Mouse (Mus musculus) heart, postnatal 25 days (tissue): Measurements from ENCODE around the gene Ppp6r2. TPM values are rescaled to one million over a fixed set of nuclear protein-coding genes. Genes with fewer than 3 reads are reported as not detected.
A peak's percentile ranks its signal among the peaks of the same experiment; 100 is the strongest.

Source experiments
- DNase-seq: peaks from one replicate; pipeline ENCODE4 v3.0.0; 2022; ENCODE audit warnings: low spot score
- intact Hi-C: fragments of 180-260 bp; cut with DNase I; formaldehyde crosslinking; loops from one replicate; pipeline ENCODE4 v1.15.1; 2025
- total RNA-seq, 2 experiments: library from RNA; stranded (reverse); gene quantifications; 2 replicates each; pipeline ENCODE4 v1.2.3; 2021

The Ppp6r2 gene
- total RNA-seq, 2 experiments from 2014 or later, result 63.4 to 65.0 TPM

- peak; percentile 27 for DNase-seq
- intact Hi-C loops, result no loop called here
Observed at GRCm38 (mm10) chr15:89296465-89296864, 85.1 kb downstream of the Ppp6r2 start.

GRCm38 (mm10) chr15:89297695-89298094 is 86.3 kb downstream of the Ppp6r2 start:
- DNase-seq, result no peak
- intact Hi-C loops, result no loop called here

- no peak for DNase-seq
- intact Hi-C loops, result no loop called here
Observed at GRCm38 (mm10) chr15:89300180-89300579, 88.8 kb downstream of the Ppp6r2 start.

GRCm38 (mm10) chr15:89300600-89300999 is 89.2 kb downstream of the Ppp6r2 start:
- DNase-seq, result no peak
- intact Hi-C loops, result no loop called here

- no peak for DNase-seq
- intact Hi-C loops, result no loop called here
Observed at GRCm38 (mm10) chr15:89305966-89306365, 94.6 kb downstream of the Ppp6r2 start.

GRCm38 (mm10) chr15:89307461-89307860 is 96.1 kb downstream of the Ppp6r2 start:
- intact Hi-C loops, result no loop called here
- no peak for DNase-seq

- intact Hi-C loops, result no loop called here
- DNase-seq, result no peak
Observed at GRCm38 (mm10) chr15:89308406-89309139, 97.2 kb downstream of the Ppp6r2 start.

GRCm38 (mm10) chr15:89309962-89310498 is 98.7 kb downstream of the Ppp6r2 start:
- DNase-seq, result no peak
- intact Hi-C loops, result no loop called here

- intact Hi-C loops, result no loop called here
- DNase-seq, result no peak
Observed at GRCm38 (mm10) chr15:89313359-89313758, 102.0 kb downstream of the Ppp6r2 start.

- intact Hi-C loops, result loop anchor here (2.0 kb wide), 1 partner anchor 41 kb away; the partner anchor contains the start of genes Lmf2 and Ncaph2
- no peak for DNase-seq
Observed at GRCm38 (mm10) chr15:89314107-89314506, 102.8 kb downstream of the Ppp6r2 start.

GRCm38 (mm10) chr15:89314511-89315189 is 103.3 kb downstream of the Ppp6r2 start:
- intact Hi-C loops, result loop anchor here (2.0 kb wide), 1 partner anchor 40 kb away; the partner anchor contains the start of genes Lmf2 and Ncaph2
- DNase-seq, result no peak

GRCm38 (mm10) chr15:89315190-89315731 is 103.9 kb downstream of the Ppp6r2 start, which contains the start of gene Sbf1:
Sbf1 (minus strand) TSS chr15:89315311.
- intact Hi-C loops, result loop anchor here (2.0 kb wide), 1 partner anchor 40 kb away; the partner anchor contains the start of genes Lmf2 and Ncaph2
- peak; percentile 98 for DNase-seq

- no peak for DNase-seq
- intact Hi-C loops, result no loop called here
Observed at GRCm38 (mm10) chr15:89316146-89316545, 104.8 kb downstream of the Ppp6r2 start.

- intact Hi-C loops, result no loop called here
- no peak for DNase-seq
Observed at GRCm38 (mm10) chr15:89321264-89321663, 109.9 kb downstream of the Ppp6r2 start.

GRCm38 (mm10) chr15:89322670-89323522 is 111.5 kb downstream of the Ppp6r2 start, which contains the start of gene Adm2:
Adm2 (plus strand) TSS chr15:89322720.
- intact Hi-C loops, result no loop called here
- no peak for DNase-seq

- DNase-seq, result no peak
- intact Hi-C loops, result no loop called here
Observed at GRCm38 (mm10) chr15:89323656-89324055, 112.3 kb downstream of the Ppp6r2 start.

GRCm38 (mm10) chr15:89326441-89326840 is 115.1 kb downstream of the Ppp6r2 start:
- no peak for DNase-seq
- intact Hi-C loops, result no loop called here

GRCm38 (mm10) chr15:89334271-89334670 is 122.9 kb downstream of the Ppp6r2 start, which contains the start of gene Miox:
Miox (plus strand) TSS chr15:89334398.
- intact Hi-C loops, result no loop called here
- DNase-seq, result no peak

GRCm38 (mm10) chr15:89334774-89335537 is 123.6 kb downstream of the Ppp6r2 start:
- no peak for DNase-seq
- intact Hi-C loops, result no loop called here
